Mouse (Mus musculus) B cell, adult 62 days (primary cell): Measurements from ENCODE around the gene Pik3r1. TPM values are rescaled to one million over a fixed set of nuclear protein-coding genes. Genes with fewer than 3 reads are reported as not detected.

Experiments used
- total RNA-seq: library from RNA; stranded (reverse); gene quantifications from 4 replicates; pipeline ENCODE4 v1.2.4, GENCODE M21; 2023

The Pik3r1 gene
- 82.4 to 92.9 TPM (median 87.1 TPM) in 4 replicates for total RNA-seq

DNA sequence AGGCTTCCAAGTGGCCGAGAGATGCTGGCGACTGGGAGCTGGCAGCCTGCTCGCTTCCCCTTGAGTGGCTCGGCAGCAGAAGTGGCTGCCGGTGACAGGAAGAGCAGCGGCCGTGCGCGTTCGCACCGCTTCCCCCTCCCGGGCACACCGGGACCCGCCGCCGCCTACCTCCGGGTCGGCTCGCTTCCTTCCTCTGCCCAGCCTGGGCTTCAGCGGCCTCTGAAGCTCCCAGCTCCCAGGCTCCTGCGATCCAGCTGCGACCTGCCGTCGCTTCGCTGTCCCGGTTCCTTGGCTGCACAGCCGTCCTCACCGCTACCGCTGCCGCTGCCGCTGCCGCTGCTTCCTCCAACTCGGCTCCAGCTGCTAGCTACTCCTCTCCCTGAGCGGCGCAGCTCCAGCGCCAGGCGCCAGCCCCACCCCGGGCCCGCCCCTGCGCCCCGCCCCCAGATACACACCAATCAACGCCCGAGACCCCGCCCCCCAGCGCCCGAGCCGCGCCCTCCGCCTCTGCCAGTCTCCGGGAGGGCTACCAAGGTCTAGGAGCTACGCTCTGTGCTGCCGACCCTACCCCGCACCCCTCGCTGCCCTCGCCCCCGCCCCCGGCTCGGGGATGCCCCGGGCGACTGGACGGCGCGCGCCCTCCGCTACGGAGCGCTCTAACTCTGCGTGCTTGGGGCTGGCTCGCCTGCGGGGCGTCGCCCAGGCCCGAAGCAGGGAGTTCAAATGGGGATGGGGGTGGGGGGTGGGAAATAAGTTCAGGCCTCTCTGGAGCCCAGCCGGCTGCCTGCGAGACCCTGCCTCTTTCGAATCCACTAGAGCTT lies at the start of gene Pik3r1:
Pik3r1 (minus strand) TSS at position 409 of the 821 bp plus-strand sequence.

